Mouse (Mus musculus) stomach, adult 2 months (tissue): ENCODE results near the gene Wdr54. TPM values are rescaled to one million over a fixed set of nuclear protein-coding genes. Genes with fewer than 3 reads are reported as not detected.

Experiments
- polyA plus RNA-seq: library from polyadenylated mRNA; depleted of rRNA; stranded (reverse); fragments of >200 nt; gene quantifications from 2 replicates; pipeline ENCODE4 v1.2.3, GENCODE M21; 2012; rRNA removed

Wdr54 gene
- polyA plus RNA-seq: 1.8 and 1.9 TPM in 2 replicates

GRCm38 (mm10) chr6:83156259-83156684 lies at the start of gene Wdr54, which contains the start of gene 1700003E16Rik:
Gene Wdr54, minus strand, starts transcription at chr6:83156397.
Gene 1700003E16Rik, plus strand, starts transcription at chr6:83156404.

GRCm38 (mm10) chr6:83165607-83166242 lies 9.5 kb upstream of the Wdr54 start, which contains the start of gene Dctn1:
Gene Dctn1, plus strand, starts transcription at chr6:83165920.

DNA sequence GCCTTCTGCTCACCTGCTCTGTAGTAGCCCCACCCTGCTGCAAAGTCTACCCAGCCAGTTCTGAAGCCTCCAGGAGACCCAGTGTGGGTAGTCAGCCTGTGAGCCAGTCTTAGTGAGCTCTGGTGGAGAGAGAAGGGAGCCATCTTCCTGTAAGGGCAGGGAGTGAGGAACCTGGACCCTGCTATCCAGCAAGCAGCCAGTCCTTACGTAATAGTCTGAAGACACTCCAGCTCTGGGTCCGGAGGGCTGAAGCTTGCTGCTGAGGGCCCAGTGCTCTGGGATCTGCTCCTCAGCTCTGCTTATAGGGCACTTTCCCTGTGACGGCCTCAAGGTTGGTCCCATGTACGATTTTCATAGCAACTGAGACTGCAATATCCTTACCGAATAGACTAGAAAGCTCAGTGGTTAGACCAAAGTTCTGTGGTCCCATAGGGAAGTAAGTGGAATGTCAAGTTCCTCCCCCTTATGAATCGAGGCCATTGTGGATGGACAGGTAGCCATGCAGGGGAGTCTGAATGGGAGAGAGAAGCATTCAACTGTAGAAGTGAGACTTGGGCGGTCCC lies 21.2 kb downstream of the Wdr54 start, which contains the start of gene Rtkn:
Rtkn (plus strand) TSS at position 513 of the 563 bp plus-strand sequence.

GRCm38 (mm10) chr6:83125331-83125730 lies 30.9 kb downstream of the Wdr54 start, which contains the start of gene Ino80b:
Gene Ino80b, minus strand, starts transcription at chr6:83125431.

DNA sequence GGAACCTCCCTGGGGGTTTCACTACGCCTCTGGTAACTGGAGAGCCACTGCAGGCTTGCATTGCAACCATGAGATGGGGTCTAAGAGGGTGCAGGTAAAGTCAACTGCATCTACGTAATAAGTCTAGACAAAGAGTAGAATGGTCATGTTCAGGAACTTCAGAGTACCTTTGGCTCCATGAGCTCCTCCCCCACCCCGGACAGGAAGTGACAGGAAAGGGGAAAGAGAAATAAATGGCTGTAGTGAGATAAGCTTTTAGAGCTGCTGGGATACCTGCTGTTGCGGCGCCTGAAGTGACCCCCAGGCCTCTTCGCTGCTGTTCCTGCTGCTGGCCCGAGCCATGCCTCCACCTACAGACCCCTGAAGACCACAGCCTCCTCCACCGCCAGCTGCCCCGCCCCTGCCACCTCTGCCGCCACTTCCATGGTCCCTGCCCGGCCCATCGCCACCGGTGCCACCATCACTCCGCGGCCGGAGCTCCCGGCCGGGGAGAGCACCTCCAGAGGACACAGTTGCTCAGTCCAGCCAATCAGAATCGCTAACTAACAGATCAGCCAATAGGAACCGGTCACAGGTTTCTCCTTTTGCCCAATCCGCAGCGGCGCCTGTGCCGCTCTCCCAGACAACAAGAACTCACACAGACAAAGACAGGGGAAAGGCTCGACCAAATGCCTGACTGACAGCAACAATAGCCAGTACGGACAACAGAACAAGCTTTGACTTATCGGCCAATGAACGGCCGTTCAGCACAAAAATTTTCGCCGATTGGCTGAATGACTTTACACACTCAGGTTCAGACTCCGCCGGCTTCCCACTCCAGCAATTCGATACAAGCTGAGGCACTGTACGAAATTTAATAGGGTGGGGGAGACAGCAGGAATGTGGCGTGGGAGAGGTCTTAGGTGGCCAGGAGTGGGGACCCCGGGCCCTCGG lies 35.0 kb downstream of the Wdr54 start, which contains the start of gene Wbp1:
Wbp1 (minus strand) TSS at position 630 of the 933 bp plus-strand sequence.

GRCm38 (mm10) chr6:83115011-83115671 lies 41.1 kb downstream of the Wdr54 start, which contains the start of gene Mogs:
Gene Mogs, plus strand, starts transcription at chr6:83115496.

GRCm38 (mm10) chr6:83108762-83109668 lies 47.2 kb downstream of the Wdr54 start, which contains the start of gene Mrpl53:
Gene Mrpl53, plus strand, starts transcription at chr6:83109040.

DNA sequence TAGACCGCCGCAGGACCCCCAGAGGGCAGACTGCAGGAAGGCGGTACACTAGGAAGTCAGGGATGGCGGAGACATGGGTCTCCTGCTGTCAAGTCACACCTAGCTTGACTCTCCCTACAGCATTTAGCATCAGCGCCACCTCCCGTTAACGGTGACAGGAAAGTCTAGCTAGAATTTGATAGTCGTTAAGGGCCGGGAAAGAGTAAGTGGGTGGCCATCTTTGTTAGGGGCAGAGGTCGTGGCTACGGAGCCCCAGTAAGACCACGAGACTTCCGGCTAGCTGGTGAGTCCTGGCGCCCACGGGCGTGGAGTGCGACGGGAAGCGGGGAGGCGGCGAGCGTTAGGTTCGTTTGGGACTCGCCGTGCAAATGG lies 54.9 kb downstream of the Wdr54 start, which contains the start of the genes Ccdc142 and Gm42688:
Ccdc142 (plus strand) TSS at position 286 of the 372 bp plus-strand sequence.
Gm42688 (plus strand) TSS at position 302 of the 372 bp plus-strand sequence.

Other genes starting within 250 kb of the Wdr54 start
- 0.32 and 0.38 TPM in 2 replicates for gene Sema4f, start 216.6 kb downstream of the Wdr54 start, polyA plus RNA-seq
- 0.03 and 0.12 TPM in 2 replicates for gene M1ap, start 209.5 kb downstream of the Wdr54 start, polyA plus RNA-seq
- 4.3 and 6.4 TPM in 2 replicates for gene Dok1, start 122.9 kb downstream of the Wdr54 start, polyA plus RNA-seq
- gene Loxl3, start 122.2 kb downstream of the Wdr54 start, polyA plus RNA-seq: 2.0 and 2.8 TPM in 2 replicates
- 333 and 519 TPM in 2 replicates for gene Aup1, start 101.9 kb downstream of the Wdr54 start, polyA plus RNA-seq
- 19.2 and 22.7 TPM in 2 replicates for gene Htra2, start 101.1 kb downstream of the Wdr54 start, polyA plus RNA-seq
- gene Dqx1, start 98.6 kb downstream of the Wdr54 start, polyA plus RNA-seq: 3.3 and 4.4 TPM in 2 replicates
- gene Tlx2, start 86.1 kb downstream of the Wdr54 start, polyA plus RNA-seq: 1.2 and 3.8 TPM in 2 replicates
- gene Pcgf1, start 78.5 kb downstream of the Wdr54 start, polyA plus RNA-seq: 3.2 and 3.8 TPM in 2 replicates
- 0.76 and 0.81 TPM in 2 replicates for gene Lbx2, start 70.0 kb downstream of the Wdr54 start, polyA plus RNA-seq
- gene Ccdc142, start 54.8 kb downstream of the Wdr54 start, polyA plus RNA-seq: 3.4 and 4.7 TPM in 2 replicates
- gene Gm42688, start 54.8 kb downstream of the Wdr54 start, polyA plus RNA-seq: 0.93 and 1.6 TPM in 2 replicates
- 25.7 and 38.3 TPM in 2 replicates for gene Mrpl53, start 47.4 kb downstream of the Wdr54 start, polyA plus RNA-seq
- gene Mogs, start 40.9 kb downstream of the Wdr54 start, polyA plus RNA-seq: 31.9 and 39.2 TPM in 2 replicates
- gene Wbp1, start 34.8 kb downstream of the Wdr54 start, polyA plus RNA-seq: 137 and 148 TPM in 2 replicates
- gene Ino80b, start 31.0 kb downstream of the Wdr54 start, polyA plus RNA-seq: 29.6 and 60.8 TPM in 2 replicates
- 36.3 and 47.6 TPM in 2 replicates for gene Rtkn, start 20.9 kb downstream of the Wdr54 start, polyA plus RNA-seq
- gene 1700003E16Rik, start within 50 bp of the Wdr54 start, polyA plus RNA-seq: 0.15 and 0.48 TPM in 2 replicates
- gene Dctn1, start 9.5 kb upstream of the Wdr54 start, polyA plus RNA-seq: 76.7 and 83.1 TPM in 2 replicates
- 0.05 and 0.16 TPM in 2 replicates for gene Slc4a5, start 63.4 kb upstream of the Wdr54 start, polyA plus RNA-seq
- gene Mthfd2, start 169.5 kb upstream of the Wdr54 start, polyA plus RNA-seq: 2.7 and 3.3 TPM in 2 replicates
- gene Mob1a, start 169.6 kb upstream of the Wdr54 start, polyA plus RNA-seq: 7.2 and 24.2 TPM in 2 replicates
- 6.1 and 80.9 TPM in 2 replicates for gene Bola3, start 192.8 kb upstream of the Wdr54 start, polyA plus RNA-seq